Mouse (Mus musculus) liver, postnatal 0 days (tissue): ENCODE results near the gene Pdzd2.

ENCODE experiments used
- CTCF ChIP-seq: sonication (generic); IDR thresholded peaks from 2 replicates; pipeline ENCODE4 v1.5.1; 2016; ENCODE audit warnings: antibody characterized with exemption, low read depth
- EP300 ChIP-seq: IDR thresholded peaks from 2 replicates; pipeline ENCODE4 v1.6.1; 2016; ENCODE audit warnings: antibody characterized with exemption, low read depth, mild to moderate bottlenecking

DNA sequence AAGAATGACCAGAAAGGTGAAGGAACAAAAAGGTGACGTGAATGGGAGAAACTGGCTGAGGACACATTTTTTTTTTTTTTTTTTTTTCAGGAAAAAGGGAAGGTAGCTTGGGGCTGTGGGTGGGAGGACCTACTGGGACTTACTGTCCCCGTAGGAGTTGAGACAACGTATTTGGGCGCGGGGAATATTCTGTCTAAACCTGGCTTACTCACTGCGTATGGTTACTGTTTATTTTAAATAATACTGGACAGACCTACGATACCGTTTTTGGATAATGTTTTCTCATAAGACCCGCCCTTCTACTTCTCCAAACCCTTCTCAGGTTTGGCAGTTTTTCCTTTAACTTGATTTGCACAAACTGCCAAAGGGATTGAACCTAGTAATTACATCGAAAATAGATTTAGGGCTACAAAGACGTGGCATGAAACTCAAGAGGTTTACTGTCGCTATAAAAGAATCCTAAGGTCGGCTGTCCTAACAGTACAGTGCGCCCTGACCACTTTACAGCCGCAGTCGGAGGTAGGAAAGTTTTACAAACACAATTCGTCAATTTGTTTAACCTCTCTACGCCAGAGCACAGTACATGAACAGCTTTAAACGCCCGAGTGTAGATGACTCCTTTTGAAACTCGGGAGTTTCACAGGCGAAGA lies 419.2 kb downstream of the Pdzd2 start:
- TF ChIP-seq EP300 = no peak
- no peak for TF ChIP-seq CTCF
